Mouse (Mus musculus): Measurements from ENCODE around the gene Col26a1.

- no peak for TF ChIP-seq CTCF (IDR thresholded peaks at IDR 0.05; ENCODE audit: low read depth)
- TF ChIP-seq EP300 (IDR thresholded peaks at IDR 0.05; ENCODE audit: low read depth), result no peak
These were observed 100.4 kb downstream of the Col26a1 start for GRCm38 (mm10) chr5:136782600-136782999.
